Mouse (Mus musculus): ENCODE data around the gene Gm45140.

GRCm38 (mm10) chr6:87787108-87787890 lies 48.3 kb downstream of the Gm45140 start:
- TF ChIP-seq POLR2AphosphoS2 (IDR thresholded peaks at IDR 0.05; ENCODE audit: low read depth, low read length) (no peak), CTCF (conservative IDR thresholded peaks at IDR 0.05 in 1 of 2, IDR thresholded peaks at IDR 0.05 in 1 of 2; ENCODE audit: low read depth in 2 of 2, low read length in 2 of 2) (no peak), POLR2A (IDR thresholded peaks at IDR 0.05; ENCODE audit: low read depth, low read length) (no peak), ZMIZ1 (IDR thresholded peaks at IDR 0.05; ENCODE audit: low read depth, low read length) (no peak), MAX (IDR thresholded peaks at IDR 0.05; ENCODE audit: low read length) (no peak), GABPA (IDR thresholded peaks at IDR 0.05; ENCODE audit: insufficient replicate concordance, low read depth, low read length) (no peak), EP300 (IDR thresholded peaks at IDR 0.05; ENCODE audit: low read length) (no peak), CHD1 (IDR thresholded peaks at IDR 0.05; ENCODE audit: low read depth, low read length) (no peak), JUND (conservative IDR thresholded peaks at IDR 0.05; ENCODE audit: low read depth, low read length) (no peak), USF2 (conservative IDR thresholded peaks at IDR 0.05; ENCODE audit: low read depth, low read length) (no peak), USF1 (IDR thresholded peaks at IDR 0.05; ENCODE audit: low read depth, low read length) (no peak), ETS1 (conservative IDR thresholded peaks at IDR 0.05; ENCODE audit: low read depth, low read length) (no peak), MXI1 (IDR thresholded peaks at IDR 0.05; ENCODE audit: low read depth, low read length) (no peak), SIN3A (IDR thresholded peaks at IDR 0.05; ENCODE audit: low read length) (no peak)

Data from CH12.LX (cell line).